Mouse (Mus musculus): ENCODE data around the gene Mgll.

The Mgll gene

DNA sequence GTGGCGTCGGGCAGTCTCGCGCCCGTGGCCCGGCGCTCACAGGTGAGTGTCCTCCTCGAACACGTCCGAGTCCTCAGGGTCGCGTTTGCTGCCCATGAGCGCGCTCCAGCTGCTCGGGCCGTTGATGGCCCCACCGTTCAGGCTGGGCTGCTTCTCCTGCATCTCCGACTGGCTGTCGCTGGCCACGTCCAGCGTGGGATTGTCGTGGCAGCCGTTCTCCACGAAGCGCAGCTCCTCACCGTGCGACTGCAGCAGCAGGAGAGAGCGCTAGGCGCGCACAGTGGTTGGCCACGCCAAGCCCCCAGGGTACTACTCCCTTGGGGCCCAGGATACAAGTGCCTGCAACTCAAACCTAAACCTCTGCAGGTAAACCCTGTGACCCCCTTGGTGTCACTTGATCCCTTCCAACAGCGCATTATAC, 118.5 kb downstream of the Mgll start:
- in situ Hi-C loops (cut with MboI; ENCODE audit: low sequenced_read_pairs): no loop called here

DNA sequence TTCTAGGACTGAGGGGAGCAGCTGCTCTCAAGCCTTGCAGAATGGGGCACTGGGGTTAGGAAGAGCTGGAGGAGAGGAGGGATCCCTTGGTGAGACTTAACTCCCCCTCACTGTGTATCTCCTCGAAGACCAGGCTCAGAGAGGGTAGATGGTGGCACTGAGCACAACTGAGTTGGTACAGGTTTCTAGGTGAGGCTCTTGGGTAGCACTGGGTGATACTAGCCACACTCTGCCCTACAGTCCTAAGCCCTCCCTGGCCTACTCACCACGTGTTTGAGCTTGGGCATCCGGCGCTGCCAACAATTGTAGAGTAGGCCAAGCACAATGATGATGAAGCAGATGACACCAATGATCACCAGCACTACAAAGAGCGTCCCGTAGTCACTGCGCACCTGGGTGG, 119.0 kb downstream of the Mgll start:
- in situ Hi-C loops (cut with MboI; ENCODE audit: low sequenced_read_pairs): no loop called here

DNA sequence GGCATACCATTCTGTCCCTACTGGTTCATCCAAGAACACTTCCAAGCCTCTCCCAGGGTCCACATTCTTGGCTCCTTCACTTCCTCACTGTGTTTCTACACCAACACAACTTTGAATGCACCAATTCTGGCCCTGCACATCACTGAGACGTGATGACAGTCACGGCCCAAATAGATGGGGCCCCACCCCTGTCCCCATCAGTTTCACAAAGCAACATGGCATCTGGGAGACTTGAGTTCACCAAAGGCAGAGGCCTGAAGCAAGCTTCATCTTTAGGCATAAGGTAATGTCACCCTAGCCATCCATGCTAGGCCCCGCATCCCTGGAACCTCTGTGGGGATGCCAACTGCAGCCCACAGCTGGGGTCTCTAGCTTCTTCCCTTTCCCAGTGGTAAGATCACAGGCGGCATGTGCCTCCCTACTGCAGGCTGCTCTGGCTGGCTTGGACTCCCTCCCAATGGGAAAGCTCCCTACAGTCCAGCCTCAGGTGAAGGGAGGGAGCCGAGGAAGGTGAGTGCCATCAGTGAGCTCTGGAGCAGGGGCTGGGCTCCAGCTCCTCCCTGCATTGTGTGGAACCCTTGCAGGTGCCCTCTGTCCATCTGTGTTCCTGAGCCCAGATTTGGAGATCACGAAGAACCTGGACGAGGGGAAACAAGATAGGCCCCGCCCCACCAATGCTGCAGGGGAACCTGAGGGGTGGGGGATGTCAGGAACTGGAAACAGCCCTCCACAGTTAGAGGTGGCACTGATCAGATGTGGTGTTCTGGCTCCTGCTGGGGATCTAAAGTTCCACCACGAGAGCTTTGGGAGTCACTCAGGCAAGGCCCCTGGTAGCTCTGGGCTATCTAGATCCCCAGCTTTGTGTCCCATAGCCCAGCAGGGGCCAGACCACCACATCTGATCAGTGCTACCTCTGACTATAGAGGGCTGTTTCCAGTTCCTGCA, 119.8 kb downstream of the Mgll start:
- in situ Hi-C loops (cut with MboI; ENCODE audit: low sequenced_read_pairs): no loop called here

DNA sequence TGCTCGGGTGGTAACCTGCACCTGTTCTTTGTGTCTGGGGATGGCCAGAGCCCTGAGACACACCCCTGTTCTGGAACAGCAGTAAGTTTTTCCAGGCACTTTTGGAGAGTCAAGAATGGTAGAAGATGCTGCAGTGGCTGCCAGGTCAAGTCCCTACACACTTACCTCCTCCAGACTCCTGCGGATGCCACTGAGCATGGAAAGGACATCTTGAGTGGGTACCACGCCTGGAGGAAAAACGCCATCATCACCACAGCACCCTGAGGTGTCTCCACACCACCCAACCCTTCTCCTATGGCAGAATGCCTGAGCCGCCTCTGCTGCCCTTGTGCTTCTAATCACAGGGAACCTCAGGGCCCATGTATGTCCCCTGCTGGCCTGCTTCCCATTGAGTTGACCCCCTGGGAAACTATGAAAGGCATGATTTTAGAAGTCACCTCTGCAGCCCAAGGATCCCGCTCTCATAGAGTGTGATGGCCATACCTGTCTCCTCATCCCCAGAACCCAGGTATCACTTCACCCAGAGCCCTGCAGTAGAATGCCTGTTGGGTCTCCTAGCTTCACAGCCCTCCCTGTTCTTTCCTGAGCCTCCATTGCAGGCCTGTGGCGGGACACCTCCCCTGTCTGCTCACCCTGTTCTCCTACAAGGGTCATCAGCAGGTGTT, 120.8 kb downstream of the Mgll start:
- in situ Hi-C loops (cut with MboI; ENCODE audit: low sequenced_read_pairs): no loop called here

DNA sequence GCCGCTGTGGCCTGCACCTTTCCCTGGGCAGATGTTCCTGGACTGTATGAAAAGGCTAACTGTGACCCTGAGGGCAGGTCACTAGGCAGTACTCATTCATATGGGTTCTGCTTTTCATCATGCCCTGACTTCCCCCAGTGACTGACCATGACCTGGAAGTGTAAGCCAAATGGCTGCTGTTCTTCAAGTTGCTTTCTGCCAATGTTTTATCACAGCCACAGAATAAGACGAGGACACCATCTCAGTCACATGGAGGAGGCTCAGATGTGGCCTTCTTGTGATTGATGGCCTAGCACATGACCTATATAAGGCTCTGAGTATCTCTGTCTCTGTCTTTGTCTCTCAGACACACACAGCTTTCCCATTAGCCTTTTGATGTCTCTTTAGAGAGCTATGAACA, 123.4 kb downstream of the Mgll start:
- in situ Hi-C loops (cut with MboI; ENCODE audit: low sequenced_read_pairs): no loop called here

DNA sequence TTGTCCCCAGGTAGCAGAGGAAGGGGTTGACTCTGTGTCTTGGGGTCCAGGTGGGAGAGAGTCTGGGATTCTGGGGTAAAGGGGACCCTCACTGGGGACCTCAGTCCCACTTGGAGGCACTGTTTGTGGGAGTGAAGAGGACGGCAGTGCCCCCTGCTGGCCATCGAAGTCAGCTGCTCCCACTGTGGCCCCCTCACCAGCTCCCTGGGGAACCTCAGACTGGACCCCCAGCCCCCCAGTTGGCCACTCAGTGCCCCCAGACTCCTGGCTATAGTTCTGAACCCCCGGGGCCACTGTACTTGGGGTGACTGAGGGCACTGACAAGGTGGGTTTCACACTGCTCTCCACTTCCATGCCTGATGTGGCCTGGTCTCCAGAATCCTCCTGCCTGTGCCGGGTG, 125.1 kb downstream of the Mgll start:
- in situ Hi-C loops (cut with MboI; ENCODE audit: low sequenced_read_pairs): no loop called here

DNA sequence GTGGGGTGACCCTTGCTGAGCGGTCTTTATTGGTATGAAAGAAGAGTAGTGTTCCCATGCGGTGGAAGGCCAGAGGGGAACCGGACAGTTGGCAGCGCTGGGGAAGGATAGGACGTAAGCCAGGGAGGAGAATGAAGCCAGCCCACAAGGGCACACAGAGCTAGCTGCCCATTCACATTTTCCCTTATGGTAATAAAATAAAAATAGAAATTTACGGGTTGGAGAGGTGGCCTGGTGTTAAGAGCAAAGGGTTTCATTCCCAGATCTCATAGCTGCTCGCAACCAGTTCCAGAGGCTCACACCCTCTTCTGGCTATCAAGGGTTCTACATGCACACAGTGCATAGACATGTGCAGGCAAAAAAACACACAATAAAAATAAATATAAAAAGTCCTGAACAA, 125.8 kb downstream of the Mgll start:
- in situ Hi-C loops (cut with MboI; ENCODE audit: low sequenced_read_pairs): no loop called here

DNA sequence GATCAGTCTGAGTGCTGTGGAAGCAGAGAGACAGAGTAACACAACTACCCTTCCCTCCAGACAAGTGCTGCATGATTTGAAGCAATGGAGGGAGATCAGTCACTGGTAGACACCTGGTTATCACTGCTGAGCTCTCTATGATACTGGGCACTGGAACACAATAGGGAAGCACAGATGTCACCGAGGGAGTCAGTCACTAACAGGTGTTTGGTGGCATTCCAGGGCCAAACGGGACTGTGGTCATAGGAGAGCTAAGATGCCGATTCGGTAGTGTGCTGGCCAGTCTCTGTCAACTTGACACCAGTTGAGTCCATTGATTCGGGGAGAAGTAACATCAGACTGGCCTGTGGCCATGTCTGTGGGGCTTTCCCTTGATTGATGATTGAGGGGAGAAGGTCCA, 130.3 kb downstream of the Mgll start:
- in situ Hi-C loops (cut with MboI; ENCODE audit: low sequenced_read_pairs): no loop called here

DNA sequence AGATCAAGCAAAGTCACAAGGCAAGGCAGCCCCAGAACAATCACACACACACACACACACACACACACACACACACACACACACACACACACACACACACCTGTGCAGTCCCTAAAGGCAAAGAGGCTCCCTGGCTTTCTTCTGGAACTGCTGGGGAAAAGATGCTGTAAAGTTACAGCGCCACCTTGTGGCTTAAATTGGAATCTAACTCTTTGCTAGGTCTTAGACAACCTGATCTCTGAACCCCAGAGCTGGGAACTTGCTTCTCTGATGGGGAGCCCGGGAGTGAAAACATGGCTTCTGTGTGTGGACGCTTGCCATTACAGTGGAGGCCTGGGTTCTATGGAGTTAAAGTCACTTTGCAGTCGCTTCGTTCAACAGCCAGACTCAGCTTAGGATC, 131.4 kb downstream of the Mgll start:
- in situ Hi-C loops (cut with MboI; ENCODE audit: low sequenced_read_pairs): loop anchor here (5.0 kb wide), 1 partner anchor 303 kb away; no protein-coding TSS in a partner anchor

DNA sequence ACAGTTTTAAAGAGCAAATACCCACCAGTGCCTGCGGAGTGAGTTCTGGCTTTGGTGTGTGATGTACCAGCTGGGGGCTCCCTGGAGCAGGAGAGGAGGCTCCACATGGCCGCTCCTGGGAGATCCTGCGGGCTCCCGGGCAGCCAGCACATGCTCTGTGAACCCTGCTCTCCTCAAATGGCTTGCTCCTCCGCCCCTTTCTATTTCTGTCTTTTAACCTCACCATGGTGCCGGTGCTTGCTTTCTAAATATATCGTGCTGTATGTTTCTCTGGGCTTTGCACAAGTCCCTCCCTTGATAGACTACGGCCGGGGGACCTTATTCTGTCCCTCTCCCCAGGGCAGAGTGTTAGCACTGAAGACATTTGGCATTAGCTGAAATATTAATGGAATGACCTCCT, 133.0 kb downstream of the Mgll start:
- in situ Hi-C loops (cut with MboI; ENCODE audit: low sequenced_read_pairs): loop anchor here (5.0 kb wide), 1 partner anchor 305 kb away; no protein-coding TSS in a partner anchor

DNA sequence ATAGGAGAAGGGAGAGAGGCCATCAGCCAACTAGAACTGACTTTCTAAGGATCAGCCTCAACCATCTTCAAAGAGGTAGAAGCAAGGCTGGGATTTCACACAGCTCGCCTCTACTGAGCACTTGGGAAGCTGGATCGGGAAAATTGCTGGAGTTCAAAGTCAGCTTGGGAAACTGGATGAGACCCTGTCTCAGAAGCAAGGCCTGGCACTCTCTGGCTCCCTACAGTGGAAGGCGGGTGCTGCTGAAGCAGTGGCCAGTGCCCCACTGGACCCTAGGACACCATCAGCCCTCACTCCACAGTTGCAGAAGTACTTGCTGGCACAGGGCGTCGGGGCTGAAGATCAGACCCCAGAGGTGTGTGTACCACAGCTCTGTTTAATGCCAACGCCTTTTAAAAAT, 133.6 kb downstream of the Mgll start:
- in situ Hi-C loops (cut with MboI; ENCODE audit: low sequenced_read_pairs): loop anchor here (5.0 kb wide), 1 partner anchor 306 kb away; no protein-coding TSS in a partner anchor

DNA sequence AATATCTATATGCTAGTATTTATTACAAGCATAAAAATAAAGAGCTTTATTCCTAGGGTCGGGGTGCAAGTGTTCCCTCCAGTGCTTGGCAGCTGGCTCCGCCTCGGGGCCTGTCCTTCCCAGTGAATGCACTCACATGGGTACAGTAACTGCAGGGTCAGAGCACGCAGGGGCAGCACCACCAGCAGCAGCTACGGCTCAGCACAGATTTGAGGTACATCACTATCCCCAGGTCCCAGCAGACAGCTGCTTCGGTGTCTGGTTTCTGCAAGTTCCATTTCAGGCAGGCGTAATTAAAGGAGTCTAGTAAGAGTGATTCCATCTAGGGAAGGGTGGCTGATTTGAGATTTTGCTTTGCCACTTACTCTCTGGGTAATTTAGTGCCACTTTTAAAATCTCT, 134.1 kb downstream of the Mgll start:
- in situ Hi-C loops (cut with MboI; ENCODE audit: low sequenced_read_pairs): loop anchor here (5.0 kb wide), 1 partner anchor 306 kb away; no protein-coding TSS in a partner anchor

DNA sequence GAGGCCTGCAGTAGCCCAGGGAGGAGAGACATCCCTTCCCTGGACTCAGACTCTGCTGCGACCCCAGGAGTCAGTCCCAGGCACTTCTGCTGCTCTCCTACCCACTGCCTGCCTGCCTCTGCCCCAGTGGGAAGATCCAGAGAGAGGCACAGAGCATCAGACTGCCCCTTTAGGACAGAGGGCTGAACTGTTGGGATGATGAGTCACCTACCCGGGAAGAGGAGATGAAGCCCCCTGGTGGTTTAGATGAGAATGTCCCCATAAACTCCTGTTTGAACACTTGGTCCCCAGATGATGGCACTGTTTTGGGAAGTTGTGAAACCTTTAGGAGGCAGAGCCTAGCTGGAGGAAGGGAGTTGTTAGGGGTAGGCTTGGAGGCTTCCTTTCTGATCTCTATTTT, 136.7 kb downstream of the Mgll start:
- in situ Hi-C loops (cut with MboI; ENCODE audit: low sequenced_read_pairs): no loop called here

DNA sequence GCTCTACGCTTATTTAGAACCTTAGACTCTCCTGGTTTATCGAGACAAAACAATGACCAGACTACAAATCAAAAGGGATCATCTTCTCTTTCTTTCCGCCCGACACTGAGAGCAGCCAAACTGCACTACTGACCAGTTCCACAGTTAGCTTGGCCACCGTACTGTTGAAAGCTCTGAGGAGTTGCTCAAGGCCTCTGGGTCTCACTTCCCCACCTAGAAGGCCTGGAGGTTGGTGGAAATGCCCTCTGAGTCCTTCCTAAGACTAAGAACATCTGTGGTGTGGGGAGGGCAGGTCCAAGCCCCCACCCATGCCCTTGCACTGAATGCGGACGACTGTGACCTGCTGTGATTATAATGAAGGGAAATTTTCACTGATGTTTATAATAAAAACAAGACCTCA, 141.5 kb downstream of the Mgll start:
- in situ Hi-C loops (cut with MboI; ENCODE audit: low sequenced_read_pairs): no loop called here

DNA sequence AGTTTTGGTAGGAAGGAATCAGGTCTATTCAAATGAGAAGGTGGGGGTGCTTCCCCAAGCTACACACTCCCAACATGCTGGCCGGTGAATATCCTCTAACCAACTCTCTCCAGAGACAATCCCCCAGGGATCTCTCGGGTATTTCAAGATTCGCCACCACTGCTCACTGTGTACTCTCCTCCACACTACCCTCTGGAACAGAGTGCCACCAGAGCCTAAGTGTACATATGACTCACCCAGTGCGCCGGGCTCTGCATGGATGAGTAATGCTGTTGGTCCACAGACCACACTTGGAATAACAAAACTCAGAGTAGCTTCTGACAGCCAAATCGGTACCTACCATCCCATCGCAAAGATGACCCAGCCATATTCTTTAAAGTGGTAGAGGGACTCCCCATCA, 145.2 kb downstream of the Mgll start:
- in situ Hi-C loops (cut with MboI; ENCODE audit: low sequenced_read_pairs): no loop called here

DNA sequence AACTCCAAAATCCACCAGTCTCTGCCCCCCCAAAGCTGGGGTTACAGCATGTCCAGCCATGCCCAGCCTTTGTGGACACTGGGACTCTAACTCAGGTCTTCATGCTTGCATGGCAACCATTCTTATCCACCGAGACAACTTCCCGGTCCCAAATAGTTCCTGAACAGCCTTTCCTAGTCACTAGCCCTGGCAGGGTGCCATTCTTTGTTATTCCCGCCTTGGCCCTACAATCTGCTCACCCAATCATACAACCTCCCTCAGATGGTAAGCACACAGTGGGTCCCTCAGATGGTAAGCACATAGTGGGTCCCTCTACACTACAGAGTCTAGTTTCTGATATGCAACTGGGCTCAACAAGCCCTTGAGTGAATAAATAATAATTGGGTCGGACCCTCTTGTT, 146.4 kb downstream of the Mgll start:
- in situ Hi-C loops (cut with MboI; ENCODE audit: low sequenced_read_pairs): no loop called here

DNA sequence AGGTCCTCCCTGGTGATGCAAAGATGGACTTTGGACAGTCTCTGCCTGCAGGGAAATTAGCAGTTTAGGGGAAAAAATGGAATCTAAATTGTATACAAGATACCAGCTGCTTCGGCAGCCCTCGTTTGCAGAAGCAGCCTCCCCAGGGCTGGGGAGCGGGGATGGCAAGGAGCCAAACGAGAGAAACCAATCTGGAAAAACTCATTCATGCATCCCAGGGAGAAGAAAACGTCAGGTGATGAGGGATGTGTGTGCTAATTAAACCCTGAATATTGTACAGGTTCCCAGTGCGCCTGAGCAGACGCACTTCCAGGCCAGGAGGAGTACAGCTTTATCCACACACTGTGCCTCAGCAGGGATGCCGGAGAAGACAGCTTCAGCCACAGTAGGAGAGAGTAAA, 147.3 kb downstream of the Mgll start:
- in situ Hi-C loops (cut with MboI; ENCODE audit: low sequenced_read_pairs): no loop called here

DNA sequence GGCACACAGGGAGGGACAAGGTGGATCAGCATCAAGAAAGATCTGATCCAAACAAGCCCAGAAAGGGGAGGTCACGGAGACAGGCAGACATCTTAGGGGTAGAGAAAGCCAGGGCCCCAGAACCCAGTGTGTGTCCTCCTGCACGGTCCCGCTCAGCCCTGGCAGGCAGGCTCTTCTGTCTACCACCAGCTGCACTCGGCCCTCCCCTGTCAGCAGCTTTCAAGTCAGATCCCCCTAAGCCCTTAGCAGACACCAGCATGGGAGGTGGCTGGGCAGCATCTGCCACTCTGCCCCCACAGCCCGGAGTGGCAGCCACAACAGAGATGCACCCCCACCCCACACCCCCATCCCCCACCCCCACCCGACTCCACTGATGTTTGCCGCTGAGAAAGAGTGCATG, 148.6 kb downstream of the Mgll start:
- in situ Hi-C loops (cut with MboI; ENCODE audit: low sequenced_read_pairs): no loop called here

DNA sequence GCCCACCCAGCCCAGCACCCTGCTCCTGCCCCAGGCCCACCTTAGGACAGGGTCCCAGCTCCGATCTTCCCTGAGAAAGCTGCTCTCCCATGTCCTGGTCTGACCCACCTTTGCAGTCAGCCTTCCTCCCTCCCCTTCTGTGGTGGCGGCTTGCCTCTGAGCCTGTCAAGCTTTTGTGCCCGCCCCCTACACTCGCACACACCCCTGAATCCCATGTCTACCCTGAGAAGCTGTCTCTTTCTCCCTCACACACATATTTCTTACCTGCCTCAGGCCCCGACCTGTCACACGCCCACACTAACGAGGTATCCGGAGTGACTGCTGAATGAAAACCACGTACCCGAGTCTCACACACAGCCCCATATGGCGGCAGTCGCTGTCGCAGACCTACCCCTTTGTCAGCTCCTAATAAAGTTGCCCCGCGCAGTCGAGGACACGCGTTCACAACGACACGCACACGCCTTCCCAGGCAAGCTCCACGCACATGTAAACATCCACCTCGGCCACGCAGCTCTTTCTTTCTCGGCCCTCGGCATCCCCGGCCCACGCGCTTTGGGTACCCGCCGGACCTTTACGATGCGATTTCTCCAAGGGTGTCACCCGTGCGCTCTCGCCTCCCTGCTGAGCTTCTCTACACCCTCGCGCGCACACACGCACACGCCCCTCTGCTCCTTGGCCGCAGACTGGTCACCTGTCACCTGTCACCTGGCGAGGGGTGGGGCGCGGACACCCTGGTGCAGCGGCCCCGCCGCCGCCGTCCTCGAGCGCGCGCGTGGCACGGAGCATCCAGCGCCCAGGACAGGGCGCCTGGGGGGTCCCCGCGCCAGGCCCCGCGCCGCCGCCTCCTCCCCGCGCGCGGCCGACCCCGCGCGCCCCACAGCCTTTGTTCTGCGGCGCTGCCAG, 150.0 kb downstream of the Mgll start:
- in situ Hi-C loops (cut with MboI; ENCODE audit: low sequenced_read_pairs): no loop called here

DNA sequence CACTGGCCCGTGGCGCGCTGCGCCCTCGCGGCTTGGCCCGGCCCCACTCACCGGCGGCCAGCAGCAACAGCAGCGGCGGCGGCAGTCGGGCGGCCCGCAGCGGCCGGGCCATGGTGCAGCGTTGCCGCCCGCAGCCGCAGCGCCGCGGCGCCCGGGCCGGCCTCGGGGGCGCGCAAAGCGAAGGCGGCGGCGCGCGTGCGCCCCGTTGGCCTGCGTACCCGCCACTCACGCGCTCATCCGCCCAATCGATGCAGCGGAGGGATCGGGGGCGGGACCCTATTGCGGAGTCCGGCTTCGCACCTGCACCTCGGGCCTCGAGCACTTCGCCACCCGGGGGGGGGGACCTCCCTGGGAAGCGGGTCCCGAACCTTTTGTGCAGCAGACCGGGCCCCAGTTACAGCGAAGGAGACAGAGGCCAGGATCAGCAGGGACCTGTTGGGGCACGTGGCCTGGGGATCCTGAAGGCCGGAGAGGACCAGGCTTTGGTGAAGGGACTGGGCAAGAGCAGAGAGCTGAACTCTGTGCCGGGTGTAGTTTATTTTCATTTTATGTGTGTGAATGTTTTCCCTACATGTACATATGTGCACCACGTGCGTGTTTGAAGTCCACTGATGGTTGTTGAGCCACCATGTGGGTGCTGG, 150.8 kb downstream of the Mgll start, which contains the start of gene Podxl2:
Gene Podxl2 (minus strand): TSS at position 177 of the 641 bp plus-strand sequence.
- in situ Hi-C loops (cut with MboI; ENCODE audit: low sequenced_read_pairs): no loop called here

Data from CH12F3 (cell line).